14 mouse cellular contexts compared by ENCODE assay signal in the genomic region with DNA sequence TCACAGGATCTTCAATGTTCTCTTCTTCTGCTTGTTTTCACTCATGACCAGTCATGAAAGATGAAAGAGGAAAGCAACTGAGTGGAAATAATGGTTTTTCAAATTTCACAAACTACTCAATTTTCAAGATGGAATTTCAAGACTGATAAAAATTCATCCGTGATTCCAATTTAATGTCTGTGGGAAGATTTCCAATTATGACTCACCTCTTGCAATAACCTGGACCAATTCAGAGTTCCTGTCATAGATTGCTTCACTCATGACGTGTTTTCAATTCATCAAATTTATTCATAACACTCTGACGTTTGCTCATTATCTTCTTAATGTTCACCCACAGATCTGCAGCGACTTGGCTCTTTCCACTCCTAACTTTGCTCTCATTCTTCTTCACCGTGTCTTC.
"Had no signal": no experiment of that assay in that cellular context is flagged by ENCODE, and none has a peak within 500 bp of the region (broad histone marks: within the 10 kb centered on the region; RNA-seq: fewer than 3 reads in every experiment).

No protein-coding gene starts in this region.

- H3K9ac ChIP-seq: lung, embryonic 14.5 days; midbrain, embryonic 12.5 days; neural tube, embryonic 12.5 days; stomach, embryonic 15.5 days had no signal

- H3K4me2 ChIP-seq: lung, embryonic 14.5 days; midbrain, embryonic 12.5 days; neural tube, embryonic 12.5 days; stomach, embryonic 15.5 days had no signal

- H3K9me3 ChIP-seq: midbrain, embryonic 10.5 days; midbrain, embryonic 12.5 days; neural tube, embryonic 12.5 days; stomach, embryonic 15.5 days had no signal

- H3K36me3 ChIP-seq: midbrain, embryonic 10.5 days; midbrain, embryonic 12.5 days; neural tube, embryonic 12.5 days; stomach, embryonic 15.5 days had no signal

- DNase-seq: lung, adult 18-20 months; lung, embryonic 14.5 days; lung, postnatal 10 days; lung, postnatal 4 days; midbrain, embryonic 14.5 days; right cerebral cortex, postnatal 14 days; thymus, adult 18-20 months; thymus, postnatal 14 days; thymus, postnatal 36 days had no signal

- H3K27me3 ChIP-seq: midbrain, embryonic 12.5 days; neural tube, embryonic 12.5 days; stomach, embryonic 15.5 days had no signal

- ATAC-seq: midbrain, embryonic 16.5 days had no signal

- H3K4me3 ChIP-seq: midbrain, embryonic 10.5 days; midbrain, embryonic 12.5 days; neural tube, embryonic 12.5 days; stomach, embryonic 15.5 days had no signal

- H3K27ac ChIP-seq: midbrain, embryonic 10.5 days; midbrain, embryonic 12.5 days; neural tube, embryonic 12.5 days; stomach, embryonic 15.5 days had no signal

- H3K4me1 ChIP-seq: midbrain, embryonic 10.5 days; midbrain, embryonic 12.5 days; neural tube, embryonic 12.5 days; stomach, embryonic 15.5 days had no signal
